In genomic region chr1:74763081-74763480, GRCm38 (mm10) we compare ENCODE assay signal across 9 mouse cellular contexts. TPM values are rescaled to one million over a fixed set of nuclear protein-coding genes. Genes with fewer than 3 reads are reported as not detected.
DNase-seq lines count a peak whose midpoint lies in the region; ATAC-seq and TF ChIP-seq lines count a peak whose summit lies in the region.
"Had no signal": no experiment of that assay in that cellular context is flagged by ENCODE, and none has a peak within 500 bp of the region (broad histone marks: within the 10 kb centered on the region; RNA-seq: fewer than 3 reads in every experiment).

No protein-coding gene starts in this region.

- no peak overlapping the region for H3K4me2 ChIP-seq in embryonic facial prominence, embryonic 11.5 days (ENCODE audit: low read depth, low read length)
- H3K4me2 ChIP-seq: embryonic facial prominence, embryonic 12.5 days had no signal

- TF ChIP-seq POLR2A in heart, adult 2 months (IDR thresholded peaks at IDR 0.05; ENCODE audit: insufficient read depth, low read depth, low read length) = no peak

- H3K27me3 ChIP-seq in heart, adult 2 months (ENCODE audit: control insufficient read depth, insufficient read depth, low read length) = 0 out of 2 replicates have a peak, but pooled peaks cover 1% of the 10 kb centered on the region
- peaks cover 4% of the 10 kb centered on the region for H3K27me3 ChIP-seq in embryonic facial prominence, embryonic 11.5 days (ENCODE audit: control insufficient read depth, insufficient read depth, low read length)

- 5% methylated on average over 6 of the region's 6 CpGs for WGBS in heart, adult 2 months
- WGBS in embryonic facial prominence, embryonic 11.5 days = 3% methylated on average over 6 of the region's 6 CpGs
- 2% methylated on average over 6 of the region's 6 CpGs for WGBS in large intestine, adult 2 months

- TF ChIP-seq CTCF in heart, adult 2 months (IDR thresholded peaks at IDR 0.05) = peak; percentile 74

- ATAC-seq in embryonic facial prominence, embryonic 11.5 days (replicated peaks; ENCODE audit: insufficient number of reproducible peaks, low FRiP score, low TSS enrichment, low read depth) = no peak

- intact Hi-C loops in heart, adult 2 months (cut with DNase I) = loop anchor here (5.0 kb wide), 1 partner anchor 161 kb away; the partner anchor contains the start of genes Rnf25 and Stk36

- no peak overlapping the region for H3K27ac ChIP-seq in heart, adult 2 months
- no peak overlapping the region for H3K27ac ChIP-seq in embryonic facial prominence, embryonic 11.5 days (replicated peaks; ENCODE audit: low read depth, low read length)
- H3K27ac ChIP-seq: embryonic facial prominence, embryonic 12.5 days had no signal

- H3K4me3 ChIP-seq in heart, adult 2 months = no peak overlapping the region
- no peak overlapping the region for H3K4me3 ChIP-seq in embryonic facial prominence, embryonic 11.5 days (ENCODE audit: low read depth, low read length)
- H3K4me3 ChIP-seq: embryonic facial prominence, embryonic 12.5 days had no signal

- no peak overlapping the region for H3K9ac ChIP-seq in heart, adult 2 months (ENCODE audit: low read depth, low read length)
- H3K9ac ChIP-seq in embryonic facial prominence, embryonic 11.5 days (replicated peaks; ENCODE audit: low read length) = no peak overlapping the region
- H3K9ac ChIP-seq: embryonic facial prominence, embryonic 12.5 days had no signal

- no peaks in the 10 kb centered on the region for H3K36me3 ChIP-seq in heart, adult 2 months (ENCODE audit: control insufficient read depth, insufficient read depth, low read length)
- H3K36me3 ChIP-seq in embryonic facial prominence, embryonic 11.5 days (replicated peaks; ENCODE audit: control insufficient read depth, insufficient read depth, low read depth, low read length) = no peaks in the 10 kb centered on the region
- H3K36me3 ChIP-seq: embryonic facial prominence, embryonic 12.5 days had no signal

- TF ChIP-seq EP300 in heart, adult 2 months (IDR thresholded peaks at IDR 0.05; ENCODE audit: insufficient read depth, low read depth, low read length) = no peak

- H3K9me3 ChIP-seq in embryonic facial prominence, embryonic 11.5 days (replicated peaks; ENCODE audit: control insufficient read depth, low read length) = no peaks in the 10 kb centered on the region
- H3K9me3 ChIP-seq: embryonic facial prominence, embryonic 12.5 days had no signal

- peak; percentile 64 to 65 for DNase-seq in heart, adult 2 months
- no peak for DNase-seq in heart, adult 9 months (ENCODE audit: low spot score in 2 of 2)
- DNase-seq in B cell, adult 2 months = peak; percentile 76 to 77
- peak; percentile 70 to 73 for DNase-seq in adrenal gland, adult 18-20 months (ENCODE audit: low spot score in 2 of 2)
- peak; percentile 89 for DNase-seq in embryonic facial prominence, embryonic 11.5 days (ENCODE audit: low spot score)
- peak; percentile 44 for DNase-seq in large intestine, adult 2 months (ENCODE audit: low read depth, low spot score)
- DNase-seq in lung, postnatal 36 days = peak; percentile 82
- DNase-seq in testis, postnatal 10 days (ENCODE audit: low spot score) = peak; percentile 88

- H3K4me1 ChIP-seq in heart, adult 2 months (ENCODE audit: control insufficient read depth, insufficient read depth, low read length) = no peaks in the 10 kb centered on the region; the same call in 1 of the 2 replicates
- no peaks in the 10 kb centered on the region for H3K4me1 ChIP-seq in embryonic facial prominence, embryonic 11.5 days (ENCODE audit: control insufficient read depth, insufficient read depth, low read length)
- H3K4me1 ChIP-seq: embryonic facial prominence, embryonic 12.5 days had no signal

- no peaks in the 10 kb centered on the region for H3K79me2 ChIP-seq in heart, adult 2 months (replicated peaks; ENCODE audit: control insufficient read depth, insufficient read depth, low read length)

RNA-seq across cellular contexts. Expression of gene Wnt6, which starts 8.6 kb away (rescaled TPM):
- under 1 TPM; 0.32 to 0.70 TPM for total RNA-seq in heart, adult 2 months (2021)
- polyA plus RNA-seq in heart, adult 2 months (2012; rRNA removed) = 0.38 and 0.39 TPM in 2 replicates
- 1 to 10 TPM; 2.8 to 2.9 TPM for total RNA-seq in adrenal gland, adult 18-20 months (2021)
- polyA plus RNA-seq in embryonic facial prominence, embryonic 11.5 days (2014; fragmentation: Nextera tagmentation; extraction: Ambion mirVana) = 15.5 and 19.1 TPM in 2 replicates
- polyA plus RNA-seq in large intestine, adult 2 months (2012; rRNA removed) = 1.2 and 3.4 TPM in 2 replicates

RNA-seq across cellular contexts. Expression of gene Prkag3, which starts 14.1 kb away (rescaled TPM):
- 1 to 10 TPM; 1.1 to 1.3 TPM for total RNA-seq in heart, adult 2 months (2021)
- polyA plus RNA-seq in heart, adult 2 months (2012; rRNA removed) = 2.1 and 3.0 TPM in 2 replicates
- under 1 TPM; 0.17 to 0.26 TPM for total RNA-seq in adrenal gland, adult 18-20 months (2021)
- not detected in 2 replicates for polyA plus RNA-seq in embryonic facial prominence, embryonic 11.5 days (2014; fragmentation: Nextera tagmentation; extraction: Ambion mirVana)
- polyA plus RNA-seq in large intestine, adult 2 months (2012; rRNA removed) = 0.10 and 0.45 TPM in 2 replicates

RNA-seq across cellular contexts. Expression of gene Wnt10a, which starts 28.2 kb away (rescaled TPM):
- not detected for total RNA-seq in heart, adult 2 months (2021)
- polyA plus RNA-seq in heart, adult 2 months (2012; rRNA removed) = not detected in 2 replicates
- total RNA-seq in adrenal gland, adult 18-20 months (2021) = 1 to 10 TPM in 1 of 2 experiments, under 1 TPM in 1; 0.20 to 1.7 TPM
- 1.5 and 1.6 TPM in 2 replicates for polyA plus RNA-seq in embryonic facial prominence, embryonic 11.5 days (2014; fragmentation: Nextera tagmentation; extraction: Ambion mirVana)
- polyA plus RNA-seq in large intestine, adult 2 months (2012; rRNA removed) = 0.04 and 0.25 TPM in 2 replicates

RNA-seq across cellular contexts. Expression of gene Cyp27a1, which starts 49.7 kb away (rescaled TPM):
- 10 to 100 TPM; 10.1 to 18.1 TPM for total RNA-seq in heart, adult 2 months (2021)
- 17.0 and 22.2 TPM in 2 replicates for polyA plus RNA-seq in heart, adult 2 months (2012; rRNA removed)
- total RNA-seq in adrenal gland, adult 18-20 months (2021) = 10 to 100 TPM; 12.0 to 25.3 TPM
- polyA plus RNA-seq in embryonic facial prominence, embryonic 11.5 days (2014; fragmentation: Nextera tagmentation; extraction: Ambion mirVana) = 11.1 and 12.3 TPM in 2 replicates
- 17.2 and 32.6 TPM in 2 replicates for polyA plus RNA-seq in large intestine, adult 2 months (2012; rRNA removed)

Comparison
In these comparisons a context has a peak if more than half of its experiments do, and no peak if none do; other contexts are left out.
1. DNase-seq: peak in heart, adult 2 months (2 of 2), B cell, adult 2 months (2 of 2), adrenal gland, adult 18-20 months (2 of 2), embryonic facial prominence, embryonic 11.5 days (single experiment), large intestine, adult 2 months (single experiment), lung, postnatal 36 days (single experiment) and testis, postnatal 10 days (single experiment); none in heart, adult 9 months (0 of 2).